In genomic region chr1:36546888-36547471, GRCm38 (mm10) we compare ENCODE assay signal across 8 mouse cellular contexts. TPM values are rescaled to one million over a fixed set of nuclear protein-coding genes. Genes with fewer than 3 reads are reported as not detected.
DNase-seq lines count a peak whose midpoint lies in the region; ATAC-seq and TF ChIP-seq lines count a peak whose summit lies in the region.

Ankrd39 (minus strand) TSS chr1:36547445.

- peak; percentile 98 for DNase-seq in gastrocnemius, adult 8-10 months (ENCODE audit: low spot score in 2 of 2)
- peak; percentile 96 for DNase-seq in hindlimb bud, embryonic 11.5 days (ENCODE audit: extremely low spot score, low read depth, low spot score)
- DNase-seq in left cerebral cortex, adult 8-10 months (ENCODE audit: low spot score in 2 of 2), result peak; percentile 90 to 98
- DNase-seq in right cerebral cortex, postnatal 10 days (ENCODE audit: low spot score in 2 of 2), result peak; percentile 99
- DNase-seq in urinary bladder, postnatal 25 days (ENCODE audit: low spot score), result peak; percentile 95

- H3K36me3 ChIP-seq in megakaryocyte, embryonic 14.5 days (replicated peaks; ENCODE audit: low read length), result peaks cover 42% of the 10 kb centered on the region

- TF ChIP-seq CTCF in cortical plate, adult 2 months (IDR thresholded peaks at IDR 0.05; ENCODE audit: extremely low read depth, insufficient read depth, low read length), result peak; percentile 100

- peaks cover 30% of the 10 kb centered on the region for H3K27me3 ChIP-seq in megakaryocyte, embryonic 14.5 days (replicated peaks)

- H3K9me3 ChIP-seq in megakaryocyte, embryonic 14.5 days, result no peaks in the 10 kb centered on the region

- no peak within 1 kb of the TSS for H3K27ac ChIP-seq in cortical plate, adult 2 months (ENCODE audit: insufficient read depth, low read length)

- no peaks in the 10 kb centered on the region for H3K4me1 ChIP-seq in cortical plate, adult 2 months (ENCODE audit: control insufficient read depth, insufficient read depth, low read length)
- H3K4me1 ChIP-seq in megakaryocyte, embryonic 14.5 days, result peaks cover 20% of the 10 kb centered on the region

- ATAC-seq in activated CD4-positive, CD25-positive, alpha-beta regulatory T cell, adult 4 months, result peak; percentile 96

- peak; percentile 78 for TF ChIP-seq POLR2A in cortical plate, adult 2 months (IDR thresholded peaks at IDR 0.05; ENCODE audit: extremely low read depth, insufficient read depth, low read length)

- peak within 1 kb of the TSS; percentile 67 for H3K4me3 ChIP-seq in cortical plate, adult 2 months (ENCODE audit: insufficient read depth, low read length)
- peak within 1 kb of the TSS; percentile 98 for H3K4me3 ChIP-seq in megakaryocyte, embryonic 14.5 days (replicated peaks)

RNA-seq across cellular contexts. Expression of gene Ankrd39, which starts in this region (rescaled TPM):
- polyA plus RNA-seq in activated CD4-positive, CD25-positive, alpha-beta regulatory T cell, adult 4 months (2017; shearing (Covaris generic)), result 10 to 100 TPM; 21.5 to 21.6 TPM
- polyA plus RNA-seq in cortical plate, adult 2 months (2012; rRNA removed), result 19.2 and 20.0 TPM in 2 replicates
- total RNA-seq in gastrocnemius, adult 8-10 months (2022), result 1 to 10 TPM; 6.3 to 9.7 (median 9.4) TPM
- total RNA-seq in left cerebral cortex, adult 8-10 months (2022), result 10 to 100 TPM; 13.1 to 17.0 (median 14.9) TPM
- polyA plus RNA-seq in megakaryocyte, embryonic 14.5 days (2012; ENCODE audit: insufficient read depth, low replicate concordance), result 7.9 and 10.2 TPM in 2 replicates
